Mouse (Mus musculus) limb, embryonic 11.5 days (tissue): ENCODE data around the gene Disp2. TPM values are rescaled to one million over a fixed set of nuclear protein-coding genes. Genes with fewer than 3 reads are reported as not detected.
A peak's percentile ranks its signal among the peaks of the same experiment; 100 is the strongest.

Experiments
- ATAC-seq: fragments of 200-750 bp; cut with Nextera tagmentation; 2 replicates; pipeline ENCODE4 v1.8.0; 2017; ENCODE audit warnings: low read depth; ENCODE audit not compliant: insufficient number of reproducible peaks, low FRiP score, low TSS enrichment
- DNase-seq: peaks from one replicate; pipeline ENCODE4 v3.0.0-alpha.2; 2015; ENCODE audit warnings: low spot score
- H3K27ac ChIP-seq: fragments of 300-500 bp; sonication (generic); replicated peaks from 2 replicates; pipeline ENCODE4 v1.5.1; 2014; ENCODE audit warnings: low read depth, mild to moderate bottlenecking, low read length
- H3K27me3 ChIP-seq: fragments of 300-500 bp; sonication (generic); 2 replicates; pipeline ENCODE4 v1.6.1; 2014; ENCODE audit warnings: mild to moderate bottlenecking, low read length, mixed read lengths; ENCODE audit not compliant: control insufficient read depth, insufficient read depth
- H3K36me3 ChIP-seq: fragments of 300-500 bp; sonication (generic); 2 replicates; pipeline ENCODE4 v1.6.1; 2014; ENCODE audit warnings: mild to moderate bottlenecking, low read length, moderate library complexity, mixed read lengths; ENCODE audit not compliant: control insufficient read depth, insufficient read depth
- H3K4me1 ChIP-seq: fragments of 300-500 bp; sonication (generic); 2 replicates; pipeline ENCODE4 v1.6.1; 2014; ENCODE audit warnings: low read length, mixed read lengths; ENCODE audit not compliant: control insufficient read depth, insufficient read depth
- H3K4me2 ChIP-seq: fragments of 300-500 bp; sonication (generic); 2 replicates; pipeline ENCODE4 v1.6.1; 2014; ENCODE audit warnings: low read depth, mild to moderate bottlenecking, moderate library complexity; ENCODE audit not compliant: severe bottlenecking
- H3K4me3 ChIP-seq: fragments of 300-500 bp; sonication (generic); 2 replicates; pipeline ENCODE4 v1.5.1; 2014; ENCODE audit warnings: low read depth, low read length
- H3K9ac ChIP-seq: fragments of 300-500 bp; sonication (generic); 2 replicates; pipeline ENCODE4 v1.6.1; 2014; ENCODE audit warnings: mild to moderate bottlenecking, low read length
- H3K9me3 ChIP-seq: fragments of 300-500 bp; sonication (generic); 2 replicates; pipeline ENCODE4 v1.6.1; 2016; ENCODE audit warnings: low read length; ENCODE audit not compliant: control insufficient read depth
- WGBS: fragments of 180-500 bp; shearing (Covaris S2); extraction: QIAGEN DNeasy Blood & Tissue Kit; methylation state at CpG from one replicate; pipeline ENCODE4 v1.1.7; 2014; 5-methylcytosine and 5-hydroxymethylcytosine counted together
- polyA plus RNA-seq: library from polyadenylated mRNA; unstranded; fragments of >200 nt; fragmentation: Nextera tagmentation; extraction: Ambion mirVana; gene quantifications from 2 replicates; pipeline ENCODE4 v1.2.1, GENCODE M21; 2014

The Disp2 gene
- polyA plus RNA-seq, 1 experiment from 2014 or later = 0.05 TPM

- ATAC-seq (no peak), DNase-seq (no peak)
- WGBS = 67% methylated on average over 4 of the region's 4 CpGs
- Histone ChIP-seq H3K4me3 (no peak overlapping the region), H3K9me3 (no peaks in the 10 kb centered on the region), H3K36me3 (no peaks in the 10 kb centered on the region), H3K4me2 (no peak overlapping the region), H3K9ac (peak overlapping the region; percentile 30; the same call in 1 of the 2 replicates), H3K4me1 (peaks cover 20% of the 10 kb centered on the region), H3K27ac (no peak overlapping the region), H3K27me3 (no peaks in the 10 kb centered on the region)
These were observed 26.8 kb upstream of the Disp2 start for GRCm38 (mm10) chr2:118752792-118753108.

- 87% methylated on average over 5 of the region's 5 CpGs for WGBS
- no peak overlapping the region for H3K9ac ChIP-seq
- no peak overlapping the region for H3K27ac ChIP-seq
- H3K4me2 ChIP-seq = no peak overlapping the region
- no peaks in the 10 kb centered on the region for H3K9me3 ChIP-seq
- no peaks in the 10 kb centered on the region for H3K27me3 ChIP-seq
- ATAC-seq (no peak), DNase-seq (no peak)
- H3K4me1 ChIP-seq = peaks cover 20% of the 10 kb centered on the region
- H3K4me3 ChIP-seq = no peak overlapping the region
- H3K36me3 ChIP-seq = no peaks in the 10 kb centered on the region
These were observed 25.4 kb upstream of the Disp2 start for GRCm38 (mm10) chr2:118754143-118754542.

DNA sequence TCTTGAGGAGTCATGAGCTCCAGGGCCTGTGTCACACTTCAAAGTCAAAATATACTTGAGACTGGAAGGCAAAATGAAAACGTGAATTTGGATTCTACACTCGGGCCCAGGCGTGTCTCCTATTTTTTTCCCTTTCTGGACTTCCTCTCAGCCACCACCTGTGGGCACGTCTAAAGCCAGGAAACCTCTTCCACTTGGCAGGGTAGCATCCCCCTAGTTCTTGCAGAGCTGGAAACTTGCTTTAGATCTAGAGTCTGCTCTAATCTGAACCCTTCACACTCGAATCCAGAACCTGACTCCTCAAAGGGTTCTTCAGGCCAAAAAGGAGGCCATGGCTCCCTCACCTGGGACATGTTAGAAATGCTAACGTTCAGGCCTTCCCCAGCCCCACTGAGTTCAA is 24.1 kb upstream of the Disp2 start:
- Histone ChIP-seq H3K4me2 (no peak overlapping the region), H3K27ac (no peak overlapping the region), H3K9ac (no peak overlapping the region), H3K4me1 (peaks cover 13% of the 10 kb centered on the region), H3K4me3 (no peak overlapping the region), H3K36me3 (no peaks in the 10 kb centered on the region), H3K9me3 (no peaks in the 10 kb centered on the region), H3K27me3 (no peaks in the 10 kb centered on the region)
- WGBS = 85% methylated on average over 6 of the region's 6 CpGs
- DNase-seq (no peak), ATAC-seq (no peak)

- DNase-seq (no peak), ATAC-seq (no peak)
- Histone ChIP-seq H3K27ac (no peak overlapping the region), H3K4me3 (no peak overlapping the region), H3K4me2 (no peak overlapping the region), H3K9me3 (no peaks in the 10 kb centered on the region), H3K9ac (no peak overlapping the region), H3K36me3 (no peaks in the 10 kb centered on the region), H3K27me3 (peaks cover 5% of the 10 kb centered on the region), H3K4me1 (peaks cover 10% of the 10 kb centered on the region; the same call in 1 of the 2 replicates)
- WGBS = 87% methylated on average over 4 of the region's 4 CpGs
These were observed 23.4 kb upstream of the Disp2 start for GRCm38 (mm10) chr2:118756103-118756502.

DNA sequence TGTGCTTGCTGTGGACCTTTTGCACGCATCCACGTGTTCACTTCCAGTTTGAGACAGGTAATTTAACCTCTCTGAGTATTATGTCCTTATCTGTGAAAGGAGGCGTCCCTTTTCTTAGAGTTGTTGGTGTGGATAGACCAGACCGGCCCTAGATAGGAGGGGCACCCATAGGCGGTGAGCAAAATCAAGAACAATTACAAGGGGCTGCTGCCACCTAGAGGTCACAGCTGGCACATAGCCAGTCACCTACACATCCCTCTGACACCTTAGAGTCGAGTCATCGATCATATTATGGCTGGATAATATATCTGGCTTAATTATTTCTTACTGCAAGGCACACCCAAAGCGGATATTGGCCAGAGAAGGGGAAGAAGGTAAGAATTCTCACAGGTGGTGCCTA is 19.7 kb upstream of the Disp2 start:
- Histone ChIP-seq H3K9me3 (no peaks in the 10 kb centered on the region), H3K36me3 (no peaks in the 10 kb centered on the region), H3K27ac (no peak overlapping the region), H3K4me1 (peaks cover 8% of the 10 kb centered on the region; the same call in 1 of the 2 replicates), H3K9ac (no peak overlapping the region), H3K4me2 (no peak overlapping the region), H3K27me3 (peaks cover 13% of the 10 kb centered on the region), H3K4me3 (no peak overlapping the region)
- WGBS = 12% methylated on average over 8 of the region's 8 CpGs
- peak; percentile 78 for DNase-seq
- 0 out of 2 replicates have a peak, but pooled peaks have one; percentile 28 for ATAC-seq

- Histone ChIP-seq H3K4me3 (no peak overlapping the region), H3K9me3 (no peaks in the 10 kb centered on the region), H3K36me3 (no peaks in the 10 kb centered on the region), H3K27me3 (peaks cover 13% of the 10 kb centered on the region), H3K4me1 (peaks cover 8% of the 10 kb centered on the region; the same call in 1 of the 2 replicates), H3K9ac (no peak overlapping the region), H3K27ac (no peak overlapping the region), H3K4me2 (no peak overlapping the region)
- 79% methylated on average over 11 of the region's 11 CpGs for WGBS
- ATAC-seq (no peak), DNase-seq (no peak)
These were observed 19.1 kb upstream of the Disp2 start for GRCm38 (mm10) chr2:118760311-118761025.

DNA sequence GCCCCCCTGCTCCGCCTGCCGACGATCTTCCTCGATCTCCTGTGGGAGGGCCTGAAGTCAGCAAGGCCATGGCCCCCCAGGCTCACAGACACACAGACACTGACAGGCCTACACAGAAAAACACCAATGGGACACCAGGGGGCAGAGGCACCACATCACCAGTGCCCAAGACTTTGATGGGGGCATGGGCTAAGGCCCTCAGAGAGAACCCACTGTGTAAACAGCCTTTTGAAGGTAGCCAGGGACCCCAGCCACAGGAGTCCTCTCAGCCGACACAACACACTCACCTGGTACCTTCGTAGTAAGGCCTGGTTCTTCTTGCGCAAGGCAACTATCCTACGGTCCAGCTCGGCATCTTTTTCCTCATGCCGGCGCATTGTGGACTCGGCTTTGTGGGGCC is 18.2 kb upstream of the Disp2 start:
- Histone ChIP-seq H3K4me3 (no peak overlapping the region), H3K27ac (no peak overlapping the region), H3K36me3 (no peaks in the 10 kb centered on the region), H3K4me2 (no peak overlapping the region), H3K9me3 (no peaks in the 10 kb centered on the region), H3K27me3 (peaks cover 13% of the 10 kb centered on the region), H3K4me1 (peaks cover 8% of the 10 kb centered on the region; the same call in 1 of the 2 replicates), H3K9ac (no peak overlapping the region)
- 77% methylated on average over 12 of the region's 12 CpGs for WGBS
- ATAC-seq = no peak
- DNase-seq = no peak

- 8% methylated on average over 29 of the region's 29 CpGs for WGBS
- H3K27ac ChIP-seq = no peak within 1 kb of the TSS
- ATAC-seq (peak; percentile 45), DNase-seq (peak; percentile 49)
- peak within 1 kb of the TSS; percentile 36 for H3K9ac ChIP-seq
- H3K27me3 ChIP-seq = peaks cover 13% of the 10 kb centered on the region
- H3K4me2 ChIP-seq = peak within 1 kb of the TSS; percentile 30; the same call in 1 of the 2 replicates
- peaks cover 7% of the 10 kb centered on the region; the same call in 1 of the 2 replicates for H3K4me1 ChIP-seq
- H3K36me3 ChIP-seq = no peaks in the 10 kb centered on the region
- no peak within 1 kb of the TSS for H3K4me3 ChIP-seq
- no peaks in the 10 kb centered on the region for H3K9me3 ChIP-seq
These were observed 17.4 kb upstream of the Disp2 start, which contains the start of gene Ccdc9b for GRCm38 (mm10) chr2:118761906-118762783. Gene Ccdc9b, minus strand, starts transcription at chr2:118762661.
